Mouse (Mus musculus): ENCODE measurements around the gene Rabepk. TPM values are rescaled to one million over a fixed set of nuclear protein-coding genes. Genes with fewer than 3 reads are reported as not detected.
"Not testable (repeated sequence)": the region's sequence is repeated elsewhere in the genome, so short reads cannot be mapped to it uniquely, and the experiment has no call there.

Gene Rabepk
- polyA plus RNA-seq, 1 experiment from 2014 or later = 19.6 TPM

DNA sequence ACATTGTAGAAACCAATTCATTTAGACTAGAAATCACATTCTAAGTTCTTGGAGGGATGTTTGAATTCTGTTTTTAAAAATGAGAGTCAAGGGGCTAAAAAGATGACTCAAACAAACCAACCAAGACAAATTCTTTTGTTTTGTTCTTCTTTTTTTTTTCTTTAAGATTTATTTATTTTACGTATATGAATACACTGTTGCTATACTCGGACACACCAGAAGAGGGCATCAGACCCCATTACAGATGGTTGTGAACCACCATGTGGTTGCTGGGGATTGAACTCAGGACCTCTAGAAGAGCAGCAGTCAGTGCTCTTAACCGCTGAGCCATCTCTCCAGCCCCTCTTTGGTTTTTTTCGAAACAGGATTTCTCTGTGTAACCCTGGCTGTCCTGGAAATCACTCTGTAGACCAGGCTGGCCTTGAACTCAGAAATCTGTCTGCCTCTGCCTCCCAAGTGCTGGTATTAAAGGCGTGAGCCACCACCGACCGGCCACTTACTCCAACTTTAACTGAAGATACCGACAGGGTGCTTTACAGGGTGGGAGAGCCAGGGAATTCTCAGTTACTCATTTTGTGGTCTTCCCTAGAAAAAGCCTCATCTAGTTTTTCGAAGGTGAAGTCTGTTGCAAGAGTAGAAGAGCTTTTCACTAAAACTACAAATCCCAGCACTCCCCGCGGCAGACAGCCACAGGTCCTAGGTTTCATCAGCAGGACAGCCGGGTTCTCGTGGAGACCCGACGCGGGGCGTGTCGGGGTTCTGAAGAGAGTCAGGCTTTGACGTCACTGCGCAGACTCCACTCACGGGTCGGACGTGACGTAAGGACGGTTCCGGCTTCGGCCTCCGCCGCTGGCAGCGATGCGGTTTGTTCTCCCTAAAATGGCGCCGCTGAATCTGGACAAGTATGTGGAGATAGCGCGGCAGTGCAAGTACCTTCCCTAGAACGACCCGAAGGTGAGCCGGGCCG, 2.1 kb upstream of the Rabepk start:
- H3K9me3 ChIP-seq (ENCODE audit: control insufficient read depth) = no peaks in the 10 kb centered on the region
- peak; percentile 44 for TF ChIP-seq CTCF (IDR thresholded peaks at IDR 0.05; ENCODE audit: low read depth)
- H3K27ac ChIP-seq (ENCODE audit: low read depth, low read length) = peak overlapping the region; percentile 87
- H3K4me2 ChIP-seq (replicated peaks; ENCODE audit: low read depth) = peak overlapping the region; percentile 61
- H3K36me3 ChIP-seq (ENCODE audit: control insufficient read depth, insufficient read depth) = peaks cover 6% of the 10 kb centered on the region; the same call in 1 of the 2 replicates
- H3K4me3 ChIP-seq (ENCODE audit: low read depth, low read length) = peak overlapping the region; percentile 68
- peak overlapping the region; percentile 71 for H3K9ac ChIP-seq (ENCODE audit: low read depth, low read length)
- no peaks in the 10 kb centered on the region for H3K27me3 ChIP-seq (replicated peaks; ENCODE audit: control insufficient read depth, insufficient read depth, low read length)
- peak; percentile 94 for ATAC-seq
- H3K4me1 ChIP-seq (replicated peaks; ENCODE audit: control insufficient read depth, insufficient read depth, low read length) = 0 out of 2 replicates have a peak, but pooled peaks cover 3% of the 10 kb centered on the region
- WGBS = 6% methylated on average over 39 of the region's 39 CpGs

- Histone ChIP-seq H3K9ac (ENCODE audit: low read depth, low read length) (no peak overlapping the region), H3K4me3 (ENCODE audit: low read depth, low read length) (peak overlapping the region; percentile 83), H3K27me3 (replicated peaks; ENCODE audit: control insufficient read depth, insufficient read depth, low read length) (no peaks in the 10 kb centered on the region), H3K4me1 (replicated peaks; ENCODE audit: control insufficient read depth, insufficient read depth, low read length) (0 out of 2 replicates have a peak, but pooled peaks cover 3% of the 10 kb centered on the region), H3K4me2 (replicated peaks; ENCODE audit: low read depth) (peak overlapping the region; percentile 91), H3K27ac (ENCODE audit: low read depth, low read length) (peak overlapping the region; percentile 28; the same call in 1 of the 2 replicates), H3K9me3 (ENCODE audit: control insufficient read depth) (no peaks in the 10 kb centered on the region), H3K36me3 (ENCODE audit: control insufficient read depth, insufficient read depth) (peaks cover 1% of the 10 kb centered on the region; the same call in 1 of the 2 replicates)
- no peak for TF ChIP-seq CTCF (IDR thresholded peaks at IDR 0.05; ENCODE audit: low read depth)
- ATAC-seq = no peak
- WGBS = 78% methylated on average over 7 of the region's 7 CpGs
These were observed 659 bp upstream of the Rabepk start for GRCm38 (mm10) chr2:34800371-34800770.

DNA sequence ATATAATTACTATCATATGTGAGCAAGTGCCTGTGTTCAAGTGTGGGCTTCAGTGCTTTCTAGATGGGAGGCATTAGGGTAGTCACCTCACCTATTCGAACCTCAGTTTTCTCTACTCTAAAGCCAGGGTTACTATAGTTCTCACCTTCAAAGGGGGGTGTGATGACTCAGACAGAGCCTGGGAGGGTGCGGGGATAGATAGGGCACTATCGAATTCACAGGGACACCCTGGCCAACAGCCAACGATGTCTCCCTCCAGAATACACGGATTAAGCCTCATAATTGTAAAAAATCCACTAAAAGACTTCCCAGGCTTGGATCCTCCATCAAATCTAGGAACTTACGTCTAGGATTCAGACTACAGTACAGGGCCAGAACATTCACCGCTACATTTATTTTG, 4.3 kb downstream of the Rabepk start:
- H3K27me3 ChIP-seq (replicated peaks; ENCODE audit: control insufficient read depth, insufficient read depth, low read length) = no peaks in the 10 kb centered on the region
- H3K4me2 ChIP-seq (replicated peaks; ENCODE audit: low read depth) = no peak overlapping the region
- no peak for TF ChIP-seq CTCF (IDR thresholded peaks at IDR 0.05; ENCODE audit: low read depth)
- no peak overlapping the region for H3K27ac ChIP-seq (ENCODE audit: low read depth, low read length)
- WGBS = 86% methylated on average over 7 of the region's 7 CpGs
- no peak for ATAC-seq
- no peak overlapping the region for H3K4me3 ChIP-seq (ENCODE audit: low read depth, low read length)
- no peaks in the 10 kb centered on the region for H3K9me3 ChIP-seq (ENCODE audit: control insufficient read depth)
- peaks cover 19% of the 10 kb centered on the region; the same call in 1 of the 2 replicates for H3K36me3 ChIP-seq (ENCODE audit: control insufficient read depth, insufficient read depth)
- 0 out of 2 replicates have a peak, but pooled peaks cover 2% of the 10 kb centered on the region for H3K4me1 ChIP-seq (replicated peaks; ENCODE audit: control insufficient read depth, insufficient read depth, low read length)
- H3K9ac ChIP-seq (ENCODE audit: low read depth, low read length) = no peak overlapping the region

- no peak for TF ChIP-seq CTCF (IDR thresholded peaks at IDR 0.05; ENCODE audit: low read depth)
- no peak for ATAC-seq
- no peak overlapping the region for H3K27ac ChIP-seq (ENCODE audit: low read depth, low read length)
- no peak overlapping the region for H3K4me2 ChIP-seq (replicated peaks; ENCODE audit: low read depth)
- H3K4me3 ChIP-seq (ENCODE audit: low read depth, low read length) = no peak overlapping the region
- no peak overlapping the region for H3K9ac ChIP-seq (ENCODE audit: low read depth, low read length)
- no peaks in the 10 kb centered on the region for H3K9me3 ChIP-seq (ENCODE audit: control insufficient read depth)
- WGBS = 88% methylated on average over 2 of the region's 2 CpGs
- H3K4me1 ChIP-seq (replicated peaks; ENCODE audit: control insufficient read depth, insufficient read depth, low read length) = no peaks in the 10 kb centered on the region
- no peaks in the 10 kb centered on the region for H3K27me3 ChIP-seq (replicated peaks; ENCODE audit: control insufficient read depth, insufficient read depth, low read length)
- peaks cover 22% of the 10 kb centered on the region; the same call in 1 of the 2 replicates for H3K36me3 ChIP-seq (ENCODE audit: control insufficient read depth, insufficient read depth)
These were observed 5.2 kb downstream of the Rabepk start for GRCm38 (mm10) chr2:34794511-34794910.

DNA sequence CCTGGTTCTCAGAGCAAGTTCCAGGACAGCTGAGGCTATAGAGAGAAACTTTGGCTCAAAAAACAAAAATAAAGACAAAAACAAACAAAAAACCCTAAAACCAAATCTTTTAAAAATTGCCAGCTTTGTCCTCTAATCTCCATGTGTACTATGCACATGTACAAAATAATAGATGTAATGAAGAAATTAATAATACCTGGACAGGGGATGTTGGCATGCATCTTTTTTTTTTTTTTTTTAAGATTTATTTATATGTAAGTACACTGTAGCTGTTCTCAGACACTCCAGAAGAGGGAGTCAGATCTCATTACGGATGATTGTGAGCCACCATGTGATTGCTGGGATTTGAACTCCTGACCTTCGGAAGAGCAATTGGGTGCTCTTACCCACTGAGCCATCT, 7.2 kb downstream of the Rabepk start:
- H3K27ac ChIP-seq (ENCODE audit: low read depth, low read length); H3K4me3 ChIP-seq (ENCODE audit: low read depth, low read length); H3K9me3 ChIP-seq (ENCODE audit: control insufficient read depth); ATAC-seq; H3K4me1 ChIP-seq (replicated peaks; ENCODE audit: control insufficient read depth, insufficient read depth, low read length); H3K27me3 ChIP-seq (replicated peaks; ENCODE audit: control insufficient read depth, insufficient read depth, low read length); H3K4me2 ChIP-seq (replicated peaks; ENCODE audit: low read depth); H3K9ac ChIP-seq (ENCODE audit: low read depth, low read length): not testable (repeated sequence)
- TF ChIP-seq CTCF (IDR thresholded peaks at IDR 0.05; ENCODE audit: low read depth) = peak; percentile 11; the same call in 1 of the 2 replicates
- WGBS = 84% methylated on average over 2 of the region's 2 CpGs
- H3K36me3 ChIP-seq (ENCODE audit: control insufficient read depth, insufficient read depth) = peaks cover 25% of the 10 kb centered on the region; the same call in 1 of the 2 replicates

DNA sequence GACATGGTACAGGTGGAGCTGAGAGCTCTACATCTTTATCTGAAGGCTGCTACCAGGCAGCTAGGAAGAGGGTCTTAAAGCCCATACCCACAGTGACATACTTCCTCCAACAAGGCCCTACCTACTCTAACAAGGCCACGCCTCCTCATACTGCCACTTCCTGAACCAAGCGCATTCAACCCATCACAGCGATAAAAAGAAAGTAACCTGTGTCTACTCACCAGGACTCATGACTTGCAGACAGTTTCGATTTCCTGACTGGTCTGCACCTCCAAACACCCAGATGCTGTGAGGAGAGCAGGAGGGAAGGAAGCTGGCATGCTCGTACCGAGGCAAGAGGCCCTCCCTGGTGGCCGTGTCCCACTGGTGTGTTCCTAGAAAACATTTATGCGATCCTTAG, 9.4 kb downstream of the Rabepk start:
- H3K9ac ChIP-seq (ENCODE audit: low read depth, low read length) = no peak overlapping the region
- H3K4me3 ChIP-seq (ENCODE audit: low read depth, low read length) = no peak overlapping the region
- H3K27ac ChIP-seq (ENCODE audit: low read depth, low read length) = no peak overlapping the region
- H3K4me2 ChIP-seq (replicated peaks; ENCODE audit: low read depth) = no peak overlapping the region
- H3K9me3 ChIP-seq (ENCODE audit: control insufficient read depth) = no peaks in the 10 kb centered on the region
- TF ChIP-seq CTCF (IDR thresholded peaks at IDR 0.05; ENCODE audit: low read depth) = no peak
- ATAC-seq = no peak
- H3K36me3 ChIP-seq (ENCODE audit: control insufficient read depth, insufficient read depth) = peaks cover 37% of the 10 kb centered on the region; the same call in 1 of the 2 replicates
- no peaks in the 10 kb centered on the region for H3K27me3 ChIP-seq (replicated peaks; ENCODE audit: control insufficient read depth, insufficient read depth, low read length)
- H3K4me1 ChIP-seq (replicated peaks; ENCODE audit: control insufficient read depth, insufficient read depth, low read length) = no peaks in the 10 kb centered on the region
- 86% methylated on average over 8 of the region's 8 CpGs for WGBS
